Mouse (Mus musculus): ENCODE measurements around the gene Gm8246.
"Not testable (repeated sequence)": the region's sequence is repeated elsewhere in the genome, so short reads cannot be mapped to it uniquely, and the experiment has no call there.

Gm8246 gene

DNA sequence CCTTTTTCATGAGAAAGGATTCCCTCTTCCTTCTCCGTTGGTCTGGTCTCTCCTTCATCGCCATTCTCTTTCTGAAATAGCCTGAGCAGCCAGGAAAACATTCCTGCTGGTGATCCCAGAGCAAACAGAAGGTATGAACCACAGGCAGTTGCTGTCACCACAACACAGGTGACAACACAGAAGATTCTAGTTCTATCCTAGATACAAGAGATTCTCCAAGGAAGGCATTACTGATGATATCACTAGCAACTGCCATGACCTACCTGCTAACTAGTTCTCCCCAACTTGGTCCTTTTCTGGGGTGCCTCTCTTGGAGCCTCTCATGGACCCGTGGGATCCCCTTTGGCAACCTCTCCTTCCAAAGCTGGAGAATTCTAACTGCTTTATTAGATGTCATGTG is at the start of gene Gm8246:
TSS of gene Gm8246 (minus strand) at position 101 of the 400 bp plus-strand sequence.
- not testable (repeated sequence) for DNase-seq (ENCODE audit: low spot score)

DNA sequence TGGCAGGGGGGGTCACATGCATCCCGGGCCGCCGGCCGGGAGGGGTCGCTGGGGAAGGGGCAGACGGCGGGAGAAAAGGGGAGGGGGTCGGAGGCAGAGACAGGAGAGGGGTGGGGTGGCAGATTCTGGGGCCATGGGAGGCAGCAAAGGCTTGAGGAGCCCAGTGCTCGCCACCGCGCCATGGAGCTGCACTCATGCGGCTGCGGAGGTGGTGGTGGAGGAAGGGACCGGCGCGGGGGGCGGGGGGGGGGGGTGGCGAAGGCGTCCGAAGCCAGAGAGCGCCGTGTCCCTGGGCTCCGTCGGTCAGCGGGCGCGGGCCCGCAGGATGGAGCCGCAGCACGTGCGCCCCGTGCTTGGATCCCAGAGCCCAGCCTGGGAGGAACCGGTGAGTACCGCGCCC is 23.7 kb upstream of the Gm8246 start, which contains the start of gene Gm3488:
TSS of gene Gm3488 (plus strand) at position 301 of the 400 bp plus-strand sequence.
- not testable (repeated sequence) for DNase-seq (ENCODE audit: low spot score)

DNA sequence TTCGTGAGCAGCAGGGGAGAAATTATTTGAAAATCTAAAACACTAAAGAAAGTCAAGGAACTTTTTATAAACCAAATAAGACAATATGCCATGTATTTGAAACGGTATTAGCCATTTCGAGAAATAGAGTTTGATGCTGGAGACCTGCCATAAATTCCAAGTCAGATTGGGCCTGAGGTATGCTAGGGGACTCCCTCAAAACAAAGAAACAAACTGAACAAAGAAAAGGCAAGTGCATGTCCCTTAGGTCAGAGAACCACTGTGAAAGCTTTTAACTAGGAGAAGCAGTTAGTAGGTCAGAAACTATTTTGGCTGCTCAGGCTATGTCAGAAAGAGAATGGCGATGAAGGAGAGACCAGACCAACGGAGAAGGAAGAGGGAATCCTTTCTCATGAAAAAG is 6.3 kb upstream of the Gm8246 start, which contains the start of gene Gm3187:
TSS of gene Gm3187 (plus strand) at position 301 of the 400 bp plus-strand sequence.
- not testable (repeated sequence) for DNase-seq (ENCODE audit: low spot score)

DNA sequence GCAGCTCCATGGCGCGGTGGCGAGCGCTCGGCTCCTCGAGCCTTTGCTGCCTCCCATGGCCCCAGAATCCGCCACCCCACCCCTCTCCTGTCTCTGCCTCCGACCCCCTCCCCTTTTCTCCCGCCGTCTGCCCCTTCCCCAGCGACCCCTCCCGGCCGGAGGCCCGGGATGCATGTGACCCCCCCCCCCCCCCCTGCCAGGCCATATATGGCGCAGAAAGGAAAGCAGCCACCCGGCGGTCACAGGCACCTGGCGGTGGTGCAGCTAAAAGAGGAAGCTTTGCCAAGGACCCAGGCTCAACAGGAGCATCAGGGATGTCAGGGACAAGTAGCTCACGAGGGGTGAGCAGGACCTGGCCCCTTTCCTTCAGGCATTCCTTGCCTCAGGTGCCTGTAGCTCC is 17.2 kb downstream of the Gm8246 start:
- DNase-seq (ENCODE audit: low spot score) = not testable (repeated sequence)

DNA sequence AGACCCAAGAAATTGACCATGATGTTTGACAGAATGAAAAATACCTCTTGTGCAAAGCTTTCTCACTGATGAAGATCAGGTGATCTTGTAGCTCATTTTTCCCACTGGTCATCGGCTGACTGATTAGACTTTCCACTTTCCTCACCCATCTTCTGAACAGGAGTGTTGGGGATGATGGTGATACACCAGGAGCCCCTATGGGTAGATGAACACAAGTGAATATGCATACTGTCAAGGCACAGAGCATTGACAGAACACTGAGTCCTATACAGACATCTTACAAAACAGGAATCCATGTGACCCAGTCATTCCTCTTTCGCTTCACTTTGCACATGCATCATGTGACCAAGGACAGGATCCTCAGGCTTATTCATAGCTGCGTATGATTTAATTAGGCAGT is 22.3 kb downstream of the Gm8246 start, which contains the start of gene Gm3194:
TSS of gene Gm3194 (minus strand) at position 101 of the 400 bp plus-strand sequence.
- DNase-seq (ENCODE audit: low spot score) = not testable (repeated sequence)

Data from embryo, embryonic 10 days (tissue).